Mouse (Mus musculus) cortical plate, adult 2 months (tissue): Measurements from ENCODE around the gene Clk4.
A peak's percentile ranks its signal among the peaks of the same experiment; 100 is the strongest.

Experiments
- CTCF ChIP-seq: fragments of 200-500 bp; IDR thresholded peaks from 2 replicates; pipeline ENCODE4 v1.5.1; 2011; ENCODE audit warnings: mild to moderate bottlenecking, control low read depth, low read length; ENCODE audit not compliant: insufficient read depth; ENCODE audit errors: extremely low read depth
- POLR2A ChIP-seq: fragments of 200-500 bp; IDR thresholded peaks from 2 replicates; pipeline ENCODE4 v1.6.1; 2011; ENCODE audit warnings: mild to moderate bottlenecking, low read length, control low read depth; ENCODE audit not compliant: insufficient read depth; ENCODE audit errors: extremely low read depth

- TF ChIP-seq CTCF: no peak
- TF ChIP-seq POLR2A: peak; percentile 97
These were observed 1.1 kb downstream of the Clk4 start, which contains the start of gene BC049762 for GRCm38 (mm10) chr11:51262342-51263285.
